Mouse (Mus musculus): ENCODE measurements at regions not wholly inside any gene's neighbourhood (a gene's known extent, or its start where the extent isn't known, plus 50 kb on each side); places are given as distances from the start of the nearest gene placed in this dataset.

DNA sequence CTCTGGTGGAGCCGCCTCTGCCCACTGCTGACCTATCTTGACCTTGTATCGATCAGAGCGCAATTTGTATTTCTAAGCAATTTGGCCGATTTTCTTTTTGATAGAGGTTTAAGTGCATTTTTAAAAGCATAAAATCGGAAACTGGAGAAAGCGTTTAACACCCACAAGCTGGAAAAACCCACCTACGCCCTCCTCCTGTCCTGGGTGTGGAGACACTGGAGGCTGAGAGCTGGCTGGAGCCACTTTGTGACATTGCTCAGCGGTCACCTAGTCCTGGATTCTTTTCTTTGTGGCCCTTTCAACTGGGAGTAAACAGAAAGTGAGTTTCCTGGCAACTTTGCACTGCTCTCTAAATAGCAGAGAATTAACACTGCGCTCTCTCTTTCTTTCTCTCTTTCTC, 81.4 kb downstream of the Kcnrg start:
- CTCF ChIA-PET, result no interaction called here
- POLR2A ChIA-PET, result interaction anchor here in 3 of 4 experiments (0.7 to 13.4 kb wide), 14 partner anchors 8 to 651 kb away, joined by 3 to 198 read pairs (median 4); partner anchors contain the start of gene Spryd7 (in 1 of the 3)

DNA sequence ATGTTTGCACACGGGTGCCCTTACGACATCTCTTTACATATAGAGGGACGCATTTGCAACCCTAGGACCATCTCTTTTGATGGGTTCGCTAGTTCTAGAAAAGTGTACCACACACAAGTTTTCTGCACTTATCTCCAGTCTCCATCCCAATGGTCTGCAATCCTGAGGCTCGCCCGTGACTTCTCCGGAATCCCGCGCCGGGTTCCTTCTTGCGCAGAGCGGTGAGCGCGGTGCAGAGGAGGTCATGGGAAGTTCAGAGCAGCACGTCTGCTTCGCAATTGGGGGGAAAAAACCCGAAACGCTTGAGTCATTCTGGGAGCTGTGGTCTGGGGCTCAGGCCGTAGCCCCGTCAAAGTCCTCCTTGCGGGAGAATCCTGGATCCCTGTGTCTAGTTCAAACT, 82.0 kb downstream of the Kcnrg start:
- CTCF ChIA-PET, result interaction anchor here in 1 of 4 experiments (0.5 kb wide), 1 partner anchor 754 kb away, joined by 17 read pairs; no protein-coding TSS in a partner anchor

DNA sequence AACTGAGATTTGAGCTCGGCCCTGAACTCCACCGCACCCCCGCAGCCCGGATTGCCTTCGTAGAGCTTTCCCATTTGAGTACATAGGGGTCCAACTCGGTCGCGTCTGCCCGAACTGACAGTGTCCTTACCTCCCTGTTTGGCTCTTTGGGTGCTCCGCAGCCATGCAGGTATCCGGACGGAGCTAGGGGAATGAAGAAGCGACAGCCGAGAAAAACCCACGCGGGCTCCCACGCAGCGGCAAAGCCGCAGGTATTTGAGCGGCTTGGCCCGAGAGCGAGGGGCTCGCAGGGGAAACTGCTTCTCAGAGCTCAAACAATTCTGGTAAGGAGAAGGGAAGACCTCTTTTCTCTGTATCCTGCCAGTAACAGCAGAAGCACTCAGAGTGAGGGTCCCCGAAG, 82.5 kb downstream of the Kcnrg start:
- ChIA-PET CTCF (interaction anchor here in 1 of 4 experiments (0.5 kb wide), 1 partner anchor 753 kb away, joined by 17 read pairs; no protein-coding TSS in a partner anchor), POLR2A (interaction anchor here in 3 of 4 experiments (0.6 to 13.4 kb wide), 19 partner anchors 9 to 255 kb away, joined by 3 to 198 read pairs (median 4); partner anchors contain the start of gene Trim13 (in 1 of the 3))

More for the DNA sequence above, 82.0 kb downstream of the Kcnrg start:
- POLR2A ChIA-PET, result interaction anchor here in 3 of 4 experiments (0.7 to 13.4 kb wide), 19 partner anchors 8 to 643 kb away, joined by 3 to 198 read pairs (median 4); partner anchors contain the start of gene Trim13 (in 1 of the 3)

DNA sequence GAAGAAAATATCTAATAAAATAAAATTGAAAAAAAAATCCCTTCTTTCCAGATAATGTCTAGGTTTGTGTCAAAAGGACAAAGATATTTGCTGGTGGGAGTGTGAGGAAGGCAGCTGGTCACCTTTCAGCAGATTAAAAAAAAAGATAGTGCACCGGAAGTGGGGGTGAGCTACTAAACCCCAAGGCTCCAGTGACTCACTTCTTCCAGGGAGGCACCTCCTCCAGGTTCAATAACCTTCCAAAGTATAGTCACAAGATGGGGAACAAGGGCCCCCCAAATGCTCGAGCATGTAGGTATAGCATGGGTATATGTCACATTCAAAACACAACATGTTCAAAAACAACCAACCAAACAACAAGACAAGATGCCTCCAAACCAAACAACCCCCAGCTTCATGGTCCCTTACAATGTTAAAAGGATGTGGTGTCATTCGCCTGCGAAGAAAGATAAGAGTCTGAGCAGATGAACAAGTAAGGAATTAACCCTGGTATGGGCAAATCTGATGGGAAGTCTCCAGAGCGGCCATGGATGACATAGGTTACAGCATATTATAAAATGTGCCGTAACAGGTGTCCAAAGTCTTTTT, 84.6 kb downstream of the Kcnrg start:
- CTCF ChIA-PET, result no interaction called here
- POLR2A ChIA-PET, result interaction anchor here in 1 of 4 experiments (0.6 to 1.0 kb wide), 3 partner anchors 43 to 346 kb away, joined by 3 to 4 read pairs (median 3); no protein-coding TSS in a partner anchor

DNA sequence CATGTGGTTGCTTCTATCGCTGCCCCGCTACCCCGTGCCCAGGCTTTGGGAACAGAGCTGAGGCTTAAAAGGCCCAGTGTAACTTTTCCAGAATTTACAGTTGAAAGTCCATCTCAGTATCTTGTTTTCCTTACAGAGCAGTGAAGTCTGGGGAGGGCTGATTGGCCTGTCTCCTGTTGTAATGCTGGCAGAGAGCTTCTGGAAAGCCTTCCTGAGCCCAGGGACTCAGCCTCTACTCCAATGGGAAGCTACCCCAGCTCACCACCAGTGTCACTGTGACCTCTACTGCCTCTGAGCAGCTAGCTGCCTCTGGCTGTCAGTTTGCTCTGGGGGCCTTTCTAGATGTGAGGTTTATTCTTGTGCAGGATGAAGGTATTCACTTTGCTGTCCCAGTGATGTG, 87.5 kb downstream of the Kcnrg start:
- ChIA-PET POLR2A (interaction anchor here in 3 of 4 experiments (0.6 to 3.0 kb wide), 17 partner anchors 8 to 92 kb away, joined by 3 to 40 read pairs (median 3); no protein-coding TSS in a partner anchor), CTCF (interaction anchor here in 1 of 4 experiments (0.6 to 1.1 kb wide), 2 partner anchors 44 to 259 kb away, joined by 3 read pairs; no protein-coding TSS in a partner anchor)

DNA sequence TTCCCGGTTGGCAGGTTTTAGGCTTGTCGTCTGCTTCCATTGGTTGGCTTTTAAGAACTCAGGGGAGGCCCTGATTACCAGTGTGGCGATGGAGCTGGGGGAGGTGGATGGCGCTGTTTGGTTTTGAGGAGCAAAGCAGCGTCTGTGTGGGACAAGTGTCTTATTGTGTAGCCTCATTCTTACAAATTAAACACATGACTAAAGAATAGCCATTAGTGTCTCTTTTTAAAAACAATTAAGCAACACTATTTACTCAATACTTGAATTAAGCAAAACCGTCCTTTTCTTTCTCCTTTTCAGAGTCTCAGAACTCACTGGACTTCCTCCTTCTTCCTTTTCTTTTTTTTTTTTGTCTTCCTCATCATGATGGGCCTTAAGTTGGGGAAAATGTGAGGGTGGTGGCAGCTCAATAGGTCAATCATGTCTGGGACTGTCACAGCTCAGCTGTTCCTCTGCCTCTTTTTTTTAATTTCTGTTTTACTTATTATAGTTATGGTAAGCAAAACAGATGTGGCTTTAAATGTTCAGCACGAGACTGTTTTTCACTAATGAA, 89.1 kb downstream of the Kcnrg start:
- ChIA-PET POLR2A (interaction anchor here in 3 of 4 experiments (0.7 to 3.0 kb wide), 7 partner anchors 14 to 1469 kb away, joined by 3 to 40 read pairs (median 4); no protein-coding TSS in a partner anchor), CTCF (interaction anchor here in 1 of 4 experiments (0.6 kb wide), 1 partner anchor 15 kb away, joined by 9 read pairs; no protein-coding TSS in a partner anchor)

DNA sequence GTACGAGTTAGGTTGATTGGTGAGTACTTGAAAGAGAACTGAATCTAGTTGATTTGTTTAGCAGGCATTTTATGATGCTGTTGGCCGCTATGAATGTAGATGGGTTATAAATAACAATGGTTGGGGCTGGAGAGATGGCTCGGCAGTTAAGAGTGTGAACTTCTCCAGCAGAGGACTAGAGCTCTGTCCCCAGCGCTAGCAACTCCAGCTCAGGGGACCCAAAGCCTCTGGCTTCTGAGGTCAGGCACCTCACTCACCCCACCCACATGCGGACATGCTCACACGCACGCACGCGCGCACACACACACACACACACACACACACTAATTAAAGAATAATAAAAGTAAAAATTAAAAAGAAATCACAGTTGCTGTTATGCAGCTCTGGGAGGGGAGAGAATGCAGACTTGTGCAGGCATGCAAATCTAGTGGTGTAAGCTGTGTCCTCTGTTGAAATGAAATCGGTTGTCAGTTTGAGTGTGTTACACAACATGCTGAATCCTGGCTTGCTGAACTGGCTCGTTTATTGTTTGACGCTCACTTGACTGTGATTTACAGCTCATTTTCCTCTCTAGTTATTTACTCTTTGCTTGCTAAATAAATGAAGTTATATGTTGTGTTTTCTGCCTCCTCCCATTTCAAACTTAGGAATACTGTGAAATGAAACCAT, 89.8 kb downstream of the Kcnrg start:
- ChIA-PET POLR2A (interaction anchor here in 3 of 4 experiments (0.6 to 3.0 kb wide), 6 partner anchors 12 to 931 kb away, joined by 3 to 40 read pairs (median 5); no protein-coding TSS in a partner anchor), CTCF (interaction anchor here in 2 of 4 experiments (0.6 to 0.8 kb wide), 2 partner anchors 16 to 47 kb away, joined by 3 to 9 read pairs; no protein-coding TSS in a partner anchor)

DNA sequence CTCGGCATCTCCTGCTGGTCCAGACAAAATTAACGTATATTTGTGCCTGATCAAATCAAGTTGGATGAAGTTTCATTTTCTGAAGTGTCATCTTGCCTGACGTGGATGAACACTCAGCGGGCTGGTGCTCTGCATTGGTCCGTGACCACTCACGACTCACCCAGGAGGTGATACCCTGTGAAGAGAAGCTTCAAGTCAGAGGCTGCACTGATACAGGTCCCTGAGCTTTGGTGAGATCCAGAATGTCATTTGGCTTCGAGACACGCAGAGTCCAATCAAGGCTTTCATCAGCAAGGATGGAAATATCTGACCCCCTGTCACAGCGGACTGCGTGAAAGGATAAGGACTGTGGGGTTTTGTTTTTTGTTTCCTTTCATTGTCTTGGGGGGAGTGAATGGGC, 90.4 kb downstream of the Kcnrg start:
- CTCF ChIA-PET, result interaction anchor here in 1 of 4 experiments (0.8 kb wide), 1 partner anchor 47 kb away, joined by 3 read pairs; no protein-coding TSS in a partner anchor
- POLR2A ChIA-PET, result interaction anchor here in 2 of 4 experiments (0.6 to 1.4 kb wide), 3 partner anchors 11 to 59 kb away, joined by 3 to 7 read pairs (median 3); no protein-coding TSS in a partner anchor

DNA sequence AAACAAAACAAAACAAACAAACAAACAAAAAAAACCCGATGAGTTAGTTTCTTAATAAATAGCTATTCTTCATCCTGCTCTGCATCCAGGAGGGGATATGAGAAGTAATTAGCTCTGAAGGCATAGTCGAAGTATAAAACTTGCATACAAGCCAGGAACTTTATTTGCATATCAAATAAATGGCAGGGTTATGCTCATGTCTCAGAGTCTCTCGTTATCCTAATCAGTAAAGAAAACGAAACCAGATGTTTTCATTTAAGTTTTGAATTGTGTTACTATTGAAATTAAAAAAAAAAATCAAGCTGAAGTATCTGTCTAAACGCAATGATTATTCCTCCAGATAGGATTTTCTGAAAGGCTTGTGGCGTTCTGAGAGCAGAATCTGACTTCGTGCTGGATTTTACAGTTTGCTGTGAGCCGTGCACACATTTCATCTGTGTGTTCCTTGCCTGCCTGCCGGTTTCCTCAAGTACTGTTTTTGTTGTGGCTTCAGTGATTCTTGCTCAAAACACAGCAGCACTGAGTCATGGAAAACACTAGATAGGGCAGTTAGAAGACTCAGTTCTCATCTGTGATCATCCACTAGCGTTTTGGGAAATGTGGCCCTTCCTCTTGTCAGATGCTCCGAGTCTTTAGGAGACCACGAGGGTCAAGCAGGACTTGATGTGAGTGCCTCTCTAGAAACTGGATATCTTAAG, 91.2 kb downstream of the Kcnrg start:
- POLR2A ChIA-PET, result no interaction called here
- CTCF ChIA-PET, result interaction anchor here in 1 of 4 experiments (0.6 kb wide), 1 partner anchor 48 kb away, joined by 6 read pairs; no protein-coding TSS in a partner anchor

DNA sequence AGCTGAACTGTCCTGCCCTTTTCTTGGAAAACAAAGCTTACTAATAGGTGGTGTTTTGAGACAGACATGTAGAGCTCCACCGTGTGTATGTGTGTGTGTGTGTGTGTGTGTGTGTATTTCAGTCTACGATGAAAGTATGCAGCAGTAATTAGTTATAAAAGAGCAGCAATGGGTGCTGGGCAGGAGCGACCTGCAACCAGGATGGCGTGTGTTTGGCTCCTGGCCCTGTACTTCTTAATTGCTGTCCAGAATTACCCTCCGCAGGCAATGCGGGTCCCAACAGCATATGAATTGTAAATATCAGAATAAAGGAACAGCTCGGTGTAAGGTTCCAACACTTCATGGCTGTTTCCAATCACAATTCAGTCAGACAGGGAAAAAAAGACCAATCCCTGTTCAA, 92.4 kb downstream of the Kcnrg start:
- ChIA-PET POLR2A (no interaction called here), CTCF (interaction anchor here in 1 of 4 experiments (0.5 kb wide), 1 partner anchor 42 kb away, joined by 3 read pairs; no protein-coding TSS in a partner anchor)

DNA sequence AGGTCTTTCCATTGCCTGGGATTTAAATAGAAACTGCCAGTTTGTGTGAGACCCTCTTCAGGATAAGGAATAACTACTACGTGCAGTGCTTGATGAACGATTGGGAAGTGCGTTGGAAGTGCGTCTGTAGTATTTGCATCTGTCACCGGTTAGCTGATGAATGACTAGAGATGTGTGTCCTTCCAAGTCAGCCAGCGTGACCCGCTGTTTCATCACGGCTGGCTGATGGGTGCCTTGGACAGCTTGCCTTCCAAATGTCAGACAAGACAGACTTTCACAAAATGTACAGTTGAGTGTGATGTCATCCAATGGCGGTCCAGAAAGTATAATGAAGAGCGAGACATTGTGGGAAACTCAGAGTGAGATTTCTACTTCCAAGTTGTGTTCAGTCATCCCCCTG, 93.9 kb downstream of the Kcnrg start:
- ChIA-PET CTCF (interaction anchor here in 1 of 4 experiments (0.7 kb wide), 1 partner anchor 947 kb away, joined by 3 read pairs; no protein-coding TSS in a partner anchor), POLR2A (interaction anchor here in 2 of 4 experiments (0.5 to 1.2 kb wide), 4 partner anchors 18 to 127 kb away, joined by 3 to 6 read pairs (median 4); partner anchors contain the start of gene Trim13 (in 1 of the 2))

DNA sequence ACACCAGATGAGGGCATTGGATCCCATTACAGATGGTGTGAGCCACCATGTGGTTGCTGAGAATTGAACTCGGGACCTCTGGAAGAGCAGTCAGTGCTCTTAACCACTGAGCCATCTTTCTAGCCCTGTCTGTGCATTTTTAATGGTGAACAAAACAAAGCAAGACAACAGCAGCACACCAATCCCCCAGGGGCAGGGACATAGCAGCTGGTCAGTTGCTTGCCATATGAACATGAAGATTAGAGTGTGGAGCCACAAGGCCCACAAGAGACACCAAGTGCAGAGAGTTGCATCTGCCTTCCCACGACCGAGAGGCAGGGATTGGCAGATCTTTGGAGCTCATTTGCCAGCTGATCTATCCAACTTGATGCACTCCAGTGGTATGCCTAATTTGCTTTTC, 96.7 kb downstream of the Kcnrg start:
- CTCF ChIA-PET, result interaction anchor here in 1 of 4 experiments (0.6 kb wide), 1 partner anchor 617 kb away, joined by 3 read pairs; no protein-coding TSS in a partner anchor

DNA sequence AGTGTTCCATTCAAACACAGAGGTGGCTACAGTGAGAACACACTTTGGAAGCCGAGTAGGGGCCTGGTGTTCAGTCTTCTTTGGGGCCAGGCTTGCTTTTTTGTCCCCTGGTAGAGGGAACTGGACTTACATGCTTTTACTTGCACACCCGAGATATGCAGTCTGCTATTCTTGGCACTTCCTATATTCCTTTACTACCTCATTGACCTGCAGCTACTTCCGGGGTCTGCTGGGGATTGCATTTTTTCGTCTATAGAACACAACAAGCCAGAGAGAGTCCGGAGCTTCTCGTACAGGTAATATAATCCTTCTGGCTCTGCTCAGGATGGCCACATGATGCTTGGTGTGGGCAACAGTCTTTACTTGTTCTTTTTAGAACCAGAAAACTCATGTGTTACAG, 99.7 kb downstream of the Kcnrg start:
- ChIA-PET POLR2A (no interaction called here), CTCF (no interaction called here)

More for the DNA sequence above, 96.7 kb downstream of the Kcnrg start:
- POLR2A ChIA-PET, result interaction anchor here in 1 of 4 experiments (0.9 to 1.5 kb wide), 2 partner anchors 9 to 23 kb away, joined by 3 to 4 read pairs; no protein-coding TSS in a partner anchor

DNA sequence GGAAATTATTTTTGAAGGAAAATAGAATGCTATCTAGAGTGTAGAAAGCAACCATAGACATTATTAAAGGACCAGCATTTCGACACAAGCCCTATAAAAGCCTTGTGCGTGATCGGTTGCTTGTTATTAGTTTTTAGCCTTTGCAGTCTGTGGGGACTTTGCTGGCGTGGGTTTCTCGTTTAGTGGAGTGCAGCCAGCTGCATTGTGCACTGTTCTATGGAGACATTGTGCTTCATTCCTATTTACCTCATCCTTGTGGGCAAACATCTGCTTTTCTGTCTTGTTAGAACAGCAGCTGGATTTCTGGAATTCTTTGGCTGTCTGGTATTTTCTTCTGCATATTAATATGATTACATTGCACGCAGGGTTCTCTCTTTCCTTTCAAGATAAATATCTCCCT, 101.1 kb downstream of the Kcnrg start:
- CTCF ChIA-PET, result interaction anchor here in 1 of 4 experiments (0.5 kb wide), 1 partner anchor 710 kb away, joined by 6 read pairs; no protein-coding TSS in a partner anchor
- POLR2A ChIA-PET, result interaction anchor here in 2 of 4 experiments (0.6 to 1.5 kb wide), 5 partner anchors 18 to 80 kb away, joined by 3 to 4 read pairs (median 3); no protein-coding TSS in a partner anchor

DNA sequence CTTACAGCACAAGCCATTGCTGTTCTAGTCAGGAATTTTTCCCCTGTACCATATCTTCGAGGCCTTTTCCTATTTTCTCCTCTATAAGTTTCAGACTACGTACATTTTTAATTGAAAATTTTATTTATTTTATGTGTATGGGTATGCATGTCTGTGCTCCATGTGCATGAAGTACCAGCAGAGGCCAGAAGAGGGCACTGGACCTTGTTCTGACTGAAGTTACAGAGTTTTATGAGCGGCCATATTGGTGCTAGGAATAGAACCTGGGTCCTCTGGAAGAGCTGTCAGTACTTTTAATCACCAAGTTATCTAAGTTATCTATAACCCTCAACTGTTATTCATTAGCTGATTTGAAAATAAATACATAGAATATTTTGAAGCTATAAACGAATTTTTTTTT, 108.5 kb downstream of the Kcnrg start:
- POLR2A ChIA-PET, result interaction anchor here in 2 of 4 experiments (0.7 to 1.0 kb wide), 2 partner anchors 22 to 121 kb away, joined by 3 read pairs; no protein-coding TSS in a partner anchor
- CTCF ChIA-PET, result interaction anchor here in 2 of 4 experiments (0.6 kb wide), 2 partner anchors 34 to 251 kb away, joined by 3 read pairs; no protein-coding TSS in a partner anchor

DNA sequence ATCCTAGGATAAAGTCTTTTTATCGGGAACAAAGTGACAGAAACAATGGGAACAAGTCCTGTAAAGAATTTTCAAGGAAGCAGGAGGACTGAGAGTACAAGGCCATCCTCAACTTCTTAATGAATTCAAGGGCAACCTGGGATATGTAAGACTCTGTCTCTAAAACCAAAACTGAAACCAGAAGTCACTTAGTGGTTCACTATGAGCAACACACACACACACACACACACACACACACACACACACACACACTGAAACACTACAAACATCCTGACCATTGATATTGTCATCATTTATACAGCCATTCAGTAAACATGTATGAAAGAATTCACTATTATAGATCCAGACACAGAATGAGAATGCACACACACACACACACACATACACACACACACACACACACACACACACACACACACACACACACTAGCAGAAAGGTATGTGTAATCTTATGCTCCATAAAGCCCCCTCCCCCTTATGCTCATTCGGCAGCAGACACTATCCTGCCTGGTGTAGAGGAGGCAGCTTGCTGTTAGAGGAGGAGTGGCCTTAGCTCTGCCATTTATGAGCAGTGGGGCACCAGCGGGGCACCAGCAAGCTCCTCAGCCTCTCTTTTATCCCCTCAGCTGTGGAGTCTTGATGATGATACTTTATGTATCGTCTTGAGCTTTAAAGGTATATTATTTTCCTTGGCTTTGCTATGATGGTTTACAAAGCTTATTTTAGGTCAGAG, 111.3 kb downstream of the Kcnrg start:
- ChIA-PET POLR2A (interaction anchor here in 3 of 4 experiments (0.6 to 1.4 kb wide), 13 partner anchors 17 to 1161 kb away, joined by 3 to 7 read pairs (median 3); no protein-coding TSS in a partner anchor), CTCF (interaction anchor here in 1 of 4 experiments (0.7 kb wide), 1 partner anchor 387 kb away, joined by 8 read pairs; no protein-coding TSS in a partner anchor)

DNA sequence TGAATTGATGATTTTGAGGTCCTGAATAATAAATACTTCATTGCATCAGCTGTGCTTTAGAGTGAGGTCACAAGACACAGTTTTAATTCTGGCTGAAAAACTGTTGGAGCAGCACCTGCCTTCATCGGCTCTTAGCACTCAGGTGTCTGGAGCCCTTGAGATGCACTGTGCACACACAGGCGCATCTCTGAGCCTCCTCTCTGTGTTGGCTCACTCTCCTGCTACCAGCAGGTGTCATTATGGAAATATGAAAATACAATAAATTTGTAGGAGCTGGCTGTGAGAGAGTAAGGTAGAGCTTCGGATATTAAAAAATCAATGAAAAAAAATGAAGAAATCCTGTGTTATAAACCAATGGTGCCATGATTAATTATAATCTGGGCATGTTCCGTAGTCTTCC, 114.0 kb downstream of the Kcnrg start:
- ChIA-PET CTCF (no interaction called here), POLR2A (interaction anchor here in 2 of 4 experiments (0.7 to 1.4 kb wide), 7 partner anchors 8 to 555 kb away, joined by 3 to 6 read pairs (median 3); no protein-coding TSS in a partner anchor)
